Mouse (Mus musculus) adrenal gland, adult 18-20 months (tissue): Measurements from ENCODE around the gene Polr1d. TPM values are rescaled to one million over a fixed set of nuclear protein-coding genes. Genes with fewer than 3 reads are reported as not detected.

ENCODE experiments used
- DNase-seq, 2 experiments: peaks; one replicate each; pipeline ENCODE4 v3.0.0; 2021 to 2022; ENCODE audit warnings: low spot score in 2 of 2
- total RNA-seq, 2 experiments: library from RNA; stranded (reverse); gene quantifications; 1 replicate in 1 of 2; 2 replicates in 1 of 2; pipeline ENCODE4 v1.2.3; 2021

The Polr1d gene
- total RNA-seq, 2 experiments from 2014 or later: 128 to 132 TPM

DNA sequence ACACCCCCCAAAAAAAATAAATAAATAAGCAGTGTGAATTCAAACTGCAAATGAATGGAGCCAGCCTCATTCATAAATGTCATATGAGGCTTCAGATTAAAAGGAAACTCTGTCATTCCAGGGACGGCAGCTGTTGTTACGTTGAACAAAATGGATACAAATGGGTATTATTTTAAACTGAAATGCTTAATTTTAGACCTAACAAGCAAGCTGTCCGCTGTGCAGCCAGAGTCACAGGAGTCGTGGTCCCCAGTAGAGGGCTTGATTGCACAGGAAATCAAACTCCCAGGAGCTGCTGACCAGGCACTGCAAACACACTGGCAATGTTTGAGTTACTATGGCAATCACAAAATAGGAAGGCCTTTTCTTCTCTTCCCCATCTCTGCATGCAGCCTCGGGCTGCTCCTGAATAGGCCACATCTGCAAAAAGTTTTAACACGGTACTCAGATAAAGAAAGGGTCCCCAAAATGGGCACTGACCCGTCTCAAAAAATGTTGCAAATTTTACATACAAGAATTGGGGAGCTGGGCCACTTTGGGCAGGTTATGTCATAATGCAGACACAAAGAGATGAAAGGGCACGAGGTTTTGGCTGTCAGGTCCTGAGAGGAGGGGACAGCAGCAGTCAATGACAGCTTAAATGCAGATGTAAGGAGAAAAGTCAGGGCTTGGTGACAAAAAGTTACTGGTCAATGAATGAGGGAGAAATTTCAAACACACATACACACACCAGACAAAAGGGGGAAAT, 57.7 kb downstream of the Polr1d start:
- DNase-seq: no peak

DNA sequence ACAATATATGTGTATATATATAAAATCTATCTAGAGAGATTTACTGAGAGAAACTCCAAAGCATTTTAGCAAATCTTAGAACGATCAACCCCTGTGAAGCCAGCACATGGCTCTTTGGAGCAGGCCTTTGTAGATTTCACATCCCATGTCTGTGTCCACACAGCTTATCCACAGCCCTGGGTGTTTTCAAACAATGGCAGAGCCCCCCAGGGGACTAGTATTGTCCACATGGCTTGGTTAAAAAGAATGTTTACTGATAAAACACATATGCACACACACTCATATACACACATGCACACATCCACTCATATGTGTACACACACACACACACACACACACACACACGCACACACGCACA, 58.2 kb downstream of the Polr1d start:
- DNase-seq: no peak

DNA sequence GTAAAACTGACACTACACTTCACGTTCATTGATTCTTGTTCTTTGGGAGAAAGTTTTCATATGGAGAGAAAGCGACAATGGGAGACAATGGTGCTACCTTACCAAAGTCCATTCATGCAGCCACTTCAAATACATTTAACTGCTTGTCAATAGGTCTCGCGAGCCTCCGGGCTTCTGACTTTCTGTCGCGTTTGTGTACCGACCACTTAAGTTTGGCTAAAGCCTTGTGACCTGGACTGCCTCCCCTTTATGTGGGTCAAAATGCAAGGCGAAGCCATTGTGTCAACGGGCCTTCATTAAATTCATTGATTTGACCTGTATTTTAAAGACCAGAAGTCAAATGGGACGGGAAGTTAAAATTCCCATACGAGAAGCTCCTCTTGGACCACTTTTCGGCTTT, 59.1 kb downstream of the Polr1d start:
- DNase-seq: no peak

DNA sequence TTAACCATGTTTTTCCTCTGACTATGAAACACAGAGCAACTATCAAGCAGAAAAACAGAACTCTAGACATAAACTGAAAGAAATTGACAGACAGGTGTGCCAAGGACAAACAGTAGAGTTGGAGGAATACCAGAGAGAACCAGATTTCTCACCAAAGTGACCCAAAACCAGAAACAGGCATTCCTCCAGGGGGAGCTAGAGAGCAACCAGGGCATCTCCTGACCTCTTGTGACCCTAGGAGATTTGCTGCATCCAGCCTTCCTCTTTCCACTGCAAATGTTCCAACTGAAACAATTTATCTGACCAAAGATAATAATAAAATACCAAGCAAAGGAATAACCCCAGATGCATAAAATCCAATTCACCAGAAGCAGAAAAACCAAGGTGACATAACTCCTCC, 70.5 kb downstream of the Polr1d start:
- DNase-seq: no peak

DNA sequence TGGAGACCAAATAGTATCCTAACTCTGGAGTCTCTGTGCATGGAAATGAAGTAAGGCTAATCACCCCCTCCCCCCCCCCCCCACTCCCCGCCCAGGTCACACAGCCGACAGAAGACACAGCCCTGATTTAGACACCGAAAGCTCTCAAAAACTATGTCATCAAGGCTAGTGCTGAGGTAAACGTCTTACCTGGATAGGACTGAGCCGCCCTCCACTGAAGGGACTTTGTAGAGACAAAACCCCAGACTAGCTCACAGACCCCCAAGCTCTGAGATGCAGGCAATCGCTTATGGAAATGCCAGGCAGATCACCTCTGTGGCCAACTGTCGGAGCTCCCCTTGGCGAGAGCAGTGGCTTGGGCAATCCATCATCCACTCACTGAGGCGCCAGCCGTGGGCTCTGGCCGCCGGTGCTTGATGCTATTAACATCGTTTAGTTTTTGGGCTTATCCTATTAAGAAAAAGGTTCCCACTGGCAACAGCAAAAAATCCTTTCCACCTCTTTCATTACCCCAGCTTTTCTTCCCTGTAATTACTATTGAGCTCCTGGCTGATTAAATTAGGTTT, 78.0 kb downstream of the Polr1d start:
- DNase-seq: no peak

DNA sequence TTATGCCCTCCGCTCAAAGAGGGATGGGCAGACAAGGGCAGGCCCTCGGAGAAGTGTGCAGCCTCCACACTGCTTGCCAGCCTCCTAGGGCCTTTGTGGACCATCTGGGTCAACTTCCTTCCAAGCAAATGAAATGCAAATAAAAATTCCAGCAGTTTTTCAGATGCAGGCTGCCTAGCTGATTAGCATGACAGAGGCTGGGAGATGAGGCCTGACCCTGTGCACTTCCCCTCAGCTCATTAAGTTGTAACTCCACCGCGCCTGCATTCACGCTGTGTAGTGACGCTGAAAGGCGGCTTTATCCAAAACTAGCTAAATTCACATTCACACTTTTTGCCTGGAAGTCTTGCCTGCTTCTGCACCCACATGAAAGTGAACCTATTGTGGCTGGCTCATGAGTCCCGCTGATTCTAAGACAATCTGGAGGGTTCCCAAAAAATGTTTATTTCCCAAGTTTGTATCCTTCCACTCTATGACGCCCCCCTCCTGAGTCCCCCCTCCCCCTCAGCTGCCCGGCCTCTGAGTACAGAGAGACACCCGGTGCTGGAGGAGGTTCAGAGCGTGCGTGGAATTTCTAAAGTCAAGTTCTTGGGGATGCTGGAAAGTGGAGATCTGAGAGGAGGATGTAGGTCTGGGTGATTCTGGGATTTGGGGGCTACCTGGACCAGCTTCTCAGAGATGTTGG, 78.7 kb downstream of the Polr1d start:
- DNase-seq: no peak

DNA sequence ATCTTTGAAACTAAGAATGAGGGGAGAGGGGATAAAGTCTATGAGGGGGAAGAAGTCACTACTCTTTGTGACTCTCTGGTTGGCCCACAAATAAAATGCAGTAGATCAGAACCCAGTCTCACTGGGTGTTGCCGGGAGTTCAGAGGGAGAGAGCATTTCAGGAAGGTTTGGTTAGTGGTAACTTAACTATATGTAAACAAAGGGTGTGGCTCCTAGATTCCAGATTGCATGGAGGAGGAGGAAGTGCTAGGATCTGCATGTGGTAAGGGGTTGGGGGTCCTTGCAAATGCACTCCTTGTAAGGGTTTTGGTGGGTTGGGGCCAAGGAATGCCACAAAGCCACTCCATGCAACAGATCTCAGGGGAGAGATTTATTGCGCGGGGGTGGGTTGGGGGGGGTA, 79.5 kb downstream of the Polr1d start:
- DNase-seq: no peak

DNA sequence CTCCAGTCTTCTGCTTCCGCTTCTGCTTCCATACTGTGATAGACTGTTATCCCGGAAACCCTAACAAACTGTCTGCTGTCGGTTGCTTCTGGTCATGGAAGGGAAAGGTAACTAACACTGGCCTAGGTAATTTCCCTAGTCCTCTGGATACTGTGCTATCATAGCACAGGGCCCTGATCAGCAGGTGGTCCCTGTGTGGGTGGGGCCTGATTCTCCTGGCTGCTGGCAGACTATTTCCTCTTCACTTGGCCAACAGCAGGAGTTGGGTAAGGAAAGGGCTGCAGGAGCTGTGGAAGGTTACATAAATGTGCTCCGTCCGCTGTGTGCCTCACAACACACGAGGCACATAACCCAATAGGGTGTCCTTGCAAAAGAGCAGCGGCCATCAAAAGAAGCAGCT, 80.6 kb downstream of the Polr1d start:
- DNase-seq: no peak

DNA sequence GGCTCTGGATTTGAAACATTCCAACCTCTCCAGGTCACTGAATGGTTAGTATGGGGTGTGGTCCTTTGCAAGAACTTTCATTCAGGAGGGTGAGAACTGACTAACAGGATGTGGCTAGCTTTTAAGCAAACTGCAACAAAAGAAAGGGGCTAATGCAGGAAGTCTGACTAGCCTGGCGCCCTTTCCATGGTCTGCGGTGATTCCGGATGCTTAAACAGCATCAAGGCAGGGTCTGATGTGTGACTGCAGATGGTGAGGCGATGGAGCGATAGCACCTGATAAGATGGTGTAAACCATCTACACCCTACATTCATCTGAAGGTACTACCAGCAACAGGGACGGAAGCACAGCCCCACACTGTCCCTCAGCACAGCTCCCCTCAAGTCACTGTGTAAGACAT, 82.5 kb downstream of the Polr1d start:
- no peak for DNase-seq

DNA sequence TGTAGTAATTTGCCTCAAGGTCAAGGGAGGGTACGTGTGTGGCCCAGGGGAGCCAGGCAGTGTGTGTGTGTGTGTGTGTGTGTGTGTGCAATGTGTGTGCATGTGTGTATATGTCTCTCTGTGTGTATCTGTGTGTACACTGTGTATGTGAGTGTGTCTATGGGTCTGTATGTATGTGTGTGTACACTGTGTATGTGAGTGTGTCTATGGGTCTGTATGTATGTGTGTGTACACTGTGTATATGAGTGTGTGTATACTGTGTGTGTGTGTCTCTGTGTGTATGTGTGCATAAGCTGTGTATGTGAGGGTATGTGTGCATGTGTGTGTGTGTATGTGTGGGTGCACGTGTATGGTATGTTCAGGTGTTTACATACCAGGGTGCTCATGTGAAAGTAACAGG, 82.9 kb downstream of the Polr1d start:
- DNase-seq: no peak

Other genes starting within 250 kb of the Polr1d start
- 100 to 1,000 TPM; 289 to 315 TPM for gene Rpl21, start 244.2 kb upstream of the Polr1d start, total RNA-seq
- 10 to 100 TPM in 1 of 2 experiments, 1 to 10 TPM in 1; 7.0 to 11.1 TPM for gene Rasl11a, start 232.0 kb upstream of the Polr1d start, total RNA-seq
- 10 to 100 TPM; 21.6 to 30.5 TPM for gene Gtf3a, start 128.4 kb upstream of the Polr1d start, total RNA-seq
- 10 to 100 TPM; 23.5 to 31.9 TPM for gene Mtif3, start 113.2 kb upstream of the Polr1d start, total RNA-seq
- gene Lnx2, start 464 bp upstream of the Polr1d start, total RNA-seq: 10 to 100 TPM; 10.2 to 11.5 TPM
- gene Gsx1, start 111.6 kb downstream of the Polr1d start, total RNA-seq: not detected
- gene Pdx1, start 192.9 kb downstream of the Polr1d start, total RNA-seq: not detected
- gene Cdx2, start 230.2 kb downstream of the Polr1d start, total RNA-seq: not detected
- 1 to 10 TPM in 1 of 2 experiments, not detected in 1; 1.1 TPM for gene Urad, start 245.4 kb downstream of the Polr1d start, total RNA-seq